In genomic region chr7:15967312-15967711, GRCm38 (mm10) we compare ENCODE assay signal across 8 mouse cellular contexts. TPM values are rescaled to one million over a fixed set of nuclear protein-coding genes. Genes with fewer than 3 reads are reported as not detected.
DNase-seq lines count a peak whose midpoint lies in the region; ATAC-seq and TF ChIP-seq lines count a peak whose summit lies in the region.

TSS of gene Ehd2 (minus strand) at chr7:15967567.

- peaks cover 12% of the 10 kb centered on the region for H3K36me3 ChIP-seq in intestine, postnatal 0 days (ENCODE audit: control insufficient read depth, insufficient read depth)
- peaks cover 9% of the 10 kb centered on the region for H3K36me3 ChIP-seq in liver, embryonic 16.5 days (ENCODE audit: control insufficient read depth, insufficient read depth)
- peaks cover 21% of the 10 kb centered on the region for H3K36me3 ChIP-seq in neural tube, embryonic 12.5 days

- peak within 1 kb of the TSS; percentile 53; the same call in 1 of the 2 replicates for H3K9ac ChIP-seq in intestine, postnatal 0 days (ENCODE audit: low read depth, low read length)
- peak within 1 kb of the TSS; percentile 35 for H3K9ac ChIP-seq in liver, embryonic 16.5 days (ENCODE audit: low read depth, low read length)
- peak within 1 kb of the TSS; percentile 40; the same call in 1 of the 2 replicates for H3K9ac ChIP-seq in neural tube, embryonic 12.5 days

- H3K27ac ChIP-seq in intestine, postnatal 0 days (ENCODE audit: low read depth, low read length), result no peak within 1 kb of the TSS
- no peak within 1 kb of the TSS for H3K27ac ChIP-seq in liver, embryonic 16.5 days (ENCODE audit: low read length)
- no peak within 1 kb of the TSS for H3K27ac ChIP-seq in neural tube, embryonic 12.5 days

- H3K4me3 ChIP-seq in intestine, postnatal 0 days (ENCODE audit: low read depth, low read length), result peak within 1 kb of the TSS; percentile 44
- H3K4me3 ChIP-seq in liver, embryonic 16.5 days (ENCODE audit: low read depth, low read length), result peak within 1 kb of the TSS; percentile 46
- peak within 1 kb of the TSS; percentile 29 for H3K4me3 ChIP-seq in neural tube, embryonic 12.5 days

- H3K9me3 ChIP-seq in intestine, postnatal 0 days (ENCODE audit: control insufficient read depth), result no peaks in the 10 kb centered on the region
- no peaks in the 10 kb centered on the region for H3K9me3 ChIP-seq in liver, embryonic 16.5 days (replicated peaks; ENCODE audit: control insufficient read depth, low read length)
- no peaks in the 10 kb centered on the region for H3K9me3 ChIP-seq in neural tube, embryonic 12.5 days

- peaks cover 8% of the 10 kb centered on the region; the same call in 1 of the 2 replicates for H3K4me1 ChIP-seq in intestine, postnatal 0 days (replicated peaks; ENCODE audit: control insufficient read depth, insufficient read depth, low read length)
- H3K4me1 ChIP-seq in liver, embryonic 16.5 days (ENCODE audit: control insufficient read depth, low read depth, low read length), result peaks cover 9% of the 10 kb centered on the region
- H3K4me1 ChIP-seq in neural tube, embryonic 12.5 days, result peaks cover 6% of the 10 kb centered on the region; the same call in 1 of the 2 replicates

- 2% methylated on average over 19 of the region's 22 CpGs for WGBS in intestine, postnatal 0 days
- 2% methylated on average over 22 of the region's 22 CpGs for WGBS in liver, embryonic 16.5 days (ENCODE audit: insufficient replicate concordance)
- WGBS in neural tube, embryonic 12.5 days, result under 1% methylated on average over 22 of the region's 22 CpGs

- TF ChIP-seq CTCF in intestine, postnatal 0 days (IDR thresholded peaks at IDR 0.05; ENCODE audit: low read depth), result peak; percentile 97

- ATAC-seq in intestine, postnatal 0 days, result peak; percentile 67
- ATAC-seq in liver, embryonic 16.5 days (ENCODE audit: low read depth), result peak; percentile 85
- ATAC-seq in neural tube, embryonic 12.5 days (ENCODE audit: low FRiP score, low read depth), result peak; percentile 75

- peak within 1 kb of the TSS; percentile 57 for H3K4me2 ChIP-seq in intestine, postnatal 0 days (replicated peaks; ENCODE audit: low read depth)
- H3K4me2 ChIP-seq in liver, embryonic 16.5 days (ENCODE audit: low read depth, low read length), result peak within 1 kb of the TSS; percentile 66
- H3K4me2 ChIP-seq in neural tube, embryonic 12.5 days (replicated peaks), result peak within 1 kb of the TSS; percentile 59

- no peaks in the 10 kb centered on the region for H3K27me3 ChIP-seq in intestine, postnatal 0 days (replicated peaks; ENCODE audit: control insufficient read depth, insufficient read depth, low read length)
- 0 out of 2 replicates have a peak, but pooled peaks cover 3% of the 10 kb centered on the region for H3K27me3 ChIP-seq in liver, embryonic 16.5 days (ENCODE audit: control insufficient read depth, insufficient read depth, low read depth, low read length)
- H3K27me3 ChIP-seq in neural tube, embryonic 12.5 days (replicated peaks), result no peaks in the 10 kb centered on the region

- DNase-seq in CD4-positive helper T cell, adult 2 months (ENCODE audit: low read depth, low spot score), result peak; percentile 63
- peak; percentile 82 for DNase-seq in adrenal gland, adult 2 months
- peak; percentile 57 for DNase-seq in embryo, embryonic 11.5 days (ENCODE audit: low read depth, low spot score)
- DNase-seq in heart, adult 11 months, result peak; percentile 99
- DNase-seq in testis, postnatal 10 days (ENCODE audit: low spot score), result peak; percentile 90

RNA-seq across cellular contexts. Expression of gene Ehd2, which starts in this region (rescaled TPM):
- total RNA-seq in adrenal gland, adult 2 months (2021), result 10 to 100 TPM; 40.2 to 87.6 TPM
- 70.9 and 89.0 TPM in 2 replicates for polyA plus RNA-seq in adrenal gland, adult 2 months (2012; rRNA removed)
- polyA plus RNA-seq in intestine, postnatal 0 days (2015; fragmentation: Nextera tagmentation; extraction: Ambion mirVana), result 29.3 and 30.9 TPM in 2 replicates
- 4.7 and 5.6 TPM in 2 replicates for polyA plus RNA-seq in liver, embryonic 16.5 days (2015; fragmentation: Nextera tagmentation; extraction: Ambion mirVana)
- polyA plus RNA-seq in neural tube, embryonic 12.5 days (2016; fragmentation: Nextera tagmentation; extraction: Ambion mirVana), result 9.2 and 12.1 TPM in 2 replicates
